Mouse (Mus musculus) myocyte (in vitro differentiated cells): ENCODE measurements at regions not wholly inside any gene's neighbourhood (a gene's known extent, or its start where the extent isn't known, plus 50 kb on each side); places are given as distances from the start of the nearest gene placed in this dataset.

Experiments used
- H3K27me3 ChIP-seq: one replicate; pipeline ENCODE4 v1.6.1; 2011; ENCODE audit not compliant: control insufficient read depth, insufficient read depth, insufficient read length
- H3K36me3 ChIP-seq: one replicate; pipeline ENCODE4 v1.6.1; 2011; ENCODE audit not compliant: control insufficient read depth, insufficient read depth
- H3K4me2 ChIP-seq: one replicate; pipeline ENCODE4 v1.6.1; 2011; ENCODE audit warnings: low read depth, control low read depth
- H3K4me3 ChIP-seq: one replicate; pipeline ENCODE4 v1.5.1; 2011; ENCODE audit warnings: mild to moderate bottlenecking, control low read depth, moderate library complexity
- H3K79me2 ChIP-seq: one replicate; pipeline ENCODE4 v1.6.1; 2011; ENCODE audit not compliant: control insufficient read depth, insufficient read depth
- H3ac ChIP-seq: one replicate; pipeline ENCODE4 v1.6.1; 2011; ENCODE audit not compliant: control insufficient read depth, insufficient read length
- CEBPB ChIP-seq: IDR thresholded peaks from 2 replicates; pipeline ENCODE4 v1.6.1; 2011; ENCODE audit warnings: mild to moderate bottlenecking, moderate library complexity; ENCODE audit not compliant: poor library complexity, insufficient read depth, severe bottlenecking
- E2F4 ChIP-seq: IDR thresholded peaks from one replicate; pipeline ENCODE4 v1.6.1; 2011; ENCODE audit warnings: mild to moderate bottlenecking, control low read depth, moderate library complexity; ENCODE audit not compliant: insufficient read depth
- MAX ChIP-seq: IDR thresholded peaks from one replicate; pipeline ENCODE4 v1.6.1; 2011; ENCODE audit warnings: low read depth, mild to moderate bottlenecking, control low read depth
- MYOD1 ChIP-seq, 3 experiments: IDR thresholded peaks; one replicate each; pipeline ENCODE4 v1.6.1; 2011; ENCODE audit warnings: control low read depth in 2 of 3, low read depth in 2 of 3, mild to moderate bottlenecking in 2 of 3, moderate library complexity in 1 of 3; ENCODE audit not compliant: insufficient read length in 2 of 3, control insufficient read depth in 1 of 3
- MYOG ChIP-seq, 3 experiments: IDR thresholded peaks; one replicate each; pipeline ENCODE4 v1.6.1; 2011; ENCODE audit warnings: control low read depth in 2 of 3, low read depth in 2 of 3, mild to moderate bottlenecking in 2 of 3; ENCODE audit not compliant: insufficient read length in 2 of 3, control insufficient read depth in 1 of 3, insufficient read depth in 1 of 3
- POLR2A ChIP-seq: IDR thresholded peaks from one replicate; pipeline ENCODE4 v1.6.1; 2011; ENCODE audit warnings: low read depth, mild to moderate bottlenecking, control low read depth, moderate library complexity; ENCODE audit not compliant: insufficient read length
- POLR2AphosphoS2 ChIP-seq: IDR thresholded peaks from one replicate; pipeline ENCODE4 v1.6.1; 2011; ENCODE audit warnings: low read depth, control low read depth; ENCODE audit not compliant: insufficient read length
- REST ChIP-seq: IDR thresholded peaks from one replicate; pipeline ENCODE4 v1.6.1; 2011; ENCODE audit warnings: mild to moderate bottlenecking, control low read depth, moderate library complexity; ENCODE audit not compliant: insufficient read depth, insufficient read length
- SRF ChIP-seq: IDR thresholded peaks from one replicate; pipeline ENCODE4 v1.6.1; 2011; ENCODE audit warnings: low read depth; ENCODE audit not compliant: control insufficient read depth, insufficient read length
- TCF12 ChIP-seq: IDR thresholded peaks from one replicate; pipeline ENCODE4 v1.6.1; 2011; ENCODE audit warnings: mild to moderate bottlenecking, control low read depth; ENCODE audit not compliant: poor library complexity, insufficient read depth, severe bottlenecking
- TCF3 ChIP-seq: IDR thresholded peaks from one replicate; pipeline ENCODE4 v1.6.1; 2011; ENCODE audit warnings: low read depth, control low read depth; ENCODE audit not compliant: insufficient read length
- USF1 ChIP-seq: IDR thresholded peaks from one replicate; pipeline ENCODE4 v1.6.1; 2011; ENCODE audit warnings: low read depth, mild to moderate bottlenecking, control low read depth, moderate library complexity

DNA sequence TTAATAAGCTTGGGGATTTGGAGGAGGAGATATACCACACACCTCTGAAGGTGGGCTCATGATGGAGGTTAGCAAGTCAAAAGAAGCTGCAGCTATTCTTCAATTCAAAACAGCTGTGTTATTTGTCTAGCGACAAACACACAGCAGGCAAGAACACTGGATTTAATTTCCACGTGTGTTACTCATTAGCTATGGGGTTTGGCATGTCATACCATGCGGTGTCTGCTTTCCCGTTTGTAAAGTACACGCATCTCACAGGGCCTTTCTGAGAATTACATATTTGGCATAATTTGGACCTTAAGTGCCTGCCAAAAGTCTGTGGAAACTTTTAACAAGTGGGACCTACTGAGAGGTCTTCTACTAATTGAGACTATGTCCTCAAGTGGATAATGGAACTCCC is 65.5 kb upstream of the Xpr1 start:
- H3ac ChIP-seq, result no peak overlapping the region
- H3K79me2 ChIP-seq, result no peaks in the 10 kb centered on the region
- TF ChIP-seq POLR2A, result no peak
- TF ChIP-seq TCF12, result no peak
- no peak for TF ChIP-seq E2F4
- no peak for TF ChIP-seq REST
- no peak for TF ChIP-seq POLR2AphosphoS2
- no peak for TF ChIP-seq TCF3
- TF ChIP-seq MAX, result no peak
- no peak for TF ChIP-seq MYOG (IDR thresholded peaks at IDR 0.05; ENCODE audit: control insufficient read depth in 1 of 3, insufficient read depth in 1 of 3, insufficient read length in 2 of 3, low read depth in 2 of 3)
- no peak for TF ChIP-seq USF1
- H3K4me2 ChIP-seq, result no peak overlapping the region
- H3K27me3 ChIP-seq, result no peaks in the 10 kb centered on the region
- no peaks in the 10 kb centered on the region for H3K36me3 ChIP-seq
- H3K4me3 ChIP-seq, result no peak overlapping the region

DNA sequence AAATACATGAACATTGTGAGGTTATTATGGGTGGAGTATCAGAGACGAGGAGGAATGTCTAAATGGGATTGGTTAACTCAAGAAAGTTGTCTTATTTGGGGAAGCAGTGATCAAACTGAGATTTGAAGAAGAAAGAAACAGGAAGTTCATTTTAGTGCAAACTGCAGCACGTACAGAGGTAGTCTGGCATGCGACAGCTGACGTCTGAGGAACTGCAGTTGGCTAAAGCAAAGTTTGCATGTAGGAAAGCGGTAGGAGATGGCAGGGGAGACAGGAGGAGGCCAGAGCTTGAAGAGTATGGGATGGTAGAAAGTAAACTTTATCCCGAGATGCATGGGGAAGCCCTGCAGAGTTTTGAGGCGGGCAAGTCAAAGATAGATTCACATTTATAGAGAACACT is 66.5 kb upstream of the Xpr1 start:
- TF ChIP-seq CEBPB (no peak), MYOD1 (IDR thresholded peaks at IDR 0.05; ENCODE audit: control insufficient read depth in 1 of 3, insufficient read length in 2 of 3, low read depth in 2 of 3) (no peak), E2F4 (no peak), TCF12 (no peak), POLR2A (no peak), POLR2AphosphoS2 (no peak), MAX (no peak), USF1 (no peak), SRF (no peak), TCF3 (no peak), MYOG (IDR thresholded peaks at IDR 0.05; ENCODE audit: control insufficient read depth in 1 of 3, insufficient read depth in 1 of 3, insufficient read length in 2 of 3, low read depth in 2 of 3) (no peak), REST (no peak)
- no peak overlapping the region for H3K4me2 ChIP-seq
- no peaks in the 10 kb centered on the region for H3K27me3 ChIP-seq
- no peaks in the 10 kb centered on the region for H3K79me2 ChIP-seq
- no peak overlapping the region for H3ac ChIP-seq
- H3K36me3 ChIP-seq, result no peaks in the 10 kb centered on the region
- no peak overlapping the region for H3K4me3 ChIP-seq

DNA sequence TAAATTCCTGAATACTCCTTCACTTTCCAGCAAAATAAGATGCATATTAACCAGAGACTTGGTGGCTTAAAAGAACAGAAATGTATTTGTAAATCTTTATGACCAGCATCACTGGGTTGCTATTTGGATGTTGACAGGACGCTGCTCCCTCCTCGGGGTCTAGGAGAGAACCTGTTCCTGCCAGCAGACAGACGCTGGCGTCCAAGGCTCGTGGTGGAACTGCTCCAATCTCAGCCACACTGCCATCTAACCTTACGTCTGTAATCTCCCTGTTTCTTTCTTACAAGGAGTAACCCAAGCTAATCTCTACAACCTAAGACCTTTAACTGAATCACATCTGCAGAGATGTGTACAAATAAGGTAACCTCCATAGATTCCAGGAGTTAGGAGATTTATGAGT is 70.1 kb upstream of the Acbd6 start:
- TF ChIP-seq REST (no peak), E2F4 (no peak), MYOG (IDR thresholded peaks at IDR 0.05; ENCODE audit: control insufficient read depth in 1 of 3, insufficient read depth in 1 of 3, insufficient read length in 2 of 3, low read depth in 2 of 3) (no peak), MAX (no peak), TCF12 (no peak), SRF (no peak), POLR2A (no peak), MYOD1 (IDR thresholded peaks at IDR 0.05; ENCODE audit: control insufficient read depth in 1 of 3, insufficient read length in 2 of 3, low read depth in 2 of 3) (no peak), USF1 (no peak), POLR2AphosphoS2 (no peak), TCF3 (no peak), CEBPB (no peak)
- Histone ChIP-seq H3K4me2 (no peak overlapping the region), H3K27me3 (no peaks in the 10 kb centered on the region), H3ac (no peak overlapping the region), H3K36me3 (no peaks in the 10 kb centered on the region), H3K79me2 (no peaks in the 10 kb centered on the region), H3K4me3 (no peak overlapping the region)

DNA sequence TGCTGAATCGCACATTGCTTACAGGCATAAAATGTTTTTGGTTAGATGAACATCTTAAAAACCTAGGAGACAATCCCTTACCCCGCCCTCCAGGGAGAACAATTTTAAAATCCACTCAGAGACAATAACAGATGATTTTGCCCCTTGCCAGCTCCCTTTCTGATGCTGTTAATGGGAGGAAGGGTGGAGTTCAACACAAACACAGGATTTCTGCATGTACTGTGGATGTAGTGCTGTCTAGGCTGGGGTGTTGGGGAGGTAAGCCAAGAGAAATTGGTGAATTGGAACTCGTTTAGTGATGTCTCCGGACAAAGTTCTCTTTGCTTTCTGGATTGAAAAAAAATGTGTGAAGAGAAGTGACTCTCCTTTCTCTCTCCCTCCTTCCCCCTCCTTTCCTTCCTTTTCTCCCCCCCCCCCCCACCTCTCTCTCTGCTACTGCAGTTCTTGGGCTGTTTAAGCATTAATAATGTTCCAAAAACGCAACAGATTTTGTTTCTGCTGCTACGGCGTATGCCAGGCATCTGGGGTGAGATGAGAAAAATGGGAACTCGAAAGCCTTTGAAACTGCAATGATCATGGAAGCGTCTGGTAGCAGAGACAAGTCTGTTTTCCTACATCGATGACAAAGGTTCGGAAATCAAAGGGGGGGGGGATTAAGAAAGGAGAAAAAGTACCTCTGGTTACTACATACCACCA is 68.8 kb upstream of the Acbd6 start:
- no peaks in the 10 kb centered on the region for H3K36me3 ChIP-seq
- TF ChIP-seq POLR2A, result no peak
- no peak for TF ChIP-seq MAX
- TF ChIP-seq MYOD1 (IDR thresholded peaks at IDR 0.05; ENCODE audit: control insufficient read depth in 1 of 3, insufficient read length in 2 of 3, low read depth in 2 of 3), result no peak
- TF ChIP-seq SRF, result no peak
- no peak for TF ChIP-seq REST
- TF ChIP-seq CEBPB, result no peak
- TF ChIP-seq POLR2AphosphoS2, result no peak
- no peak for TF ChIP-seq TCF12
- TF ChIP-seq MYOG (IDR thresholded peaks at IDR 0.05; ENCODE audit: control insufficient read depth in 1 of 3, insufficient read depth in 1 of 3, insufficient read length in 2 of 3, low read depth in 2 of 3), result no peak
- no peak for TF ChIP-seq E2F4
- no peak for TF ChIP-seq TCF3
- no peak for TF ChIP-seq USF1
- H3K79me2 ChIP-seq, result no peaks in the 10 kb centered on the region
- no peak overlapping the region for H3K4me3 ChIP-seq
- H3K27me3 ChIP-seq, result no peaks in the 10 kb centered on the region
- H3K4me2 ChIP-seq, result no peak overlapping the region
- no peak overlapping the region for H3ac ChIP-seq

GRCm38 (mm10) chr1:155490131-155490530 is 67.8 kb upstream of the Acbd6 start:
- no peak overlapping the region for H3ac ChIP-seq
- no peak for TF ChIP-seq REST
- no peak for TF ChIP-seq E2F4
- no peak for TF ChIP-seq CEBPB
- TF ChIP-seq TCF12, result no peak
- TF ChIP-seq TCF3, result no peak
- no peak for TF ChIP-seq MYOD1 (IDR thresholded peaks at IDR 0.05; ENCODE audit: control insufficient read depth in 1 of 3, insufficient read length in 2 of 3, low read depth in 2 of 3)
- no peak for TF ChIP-seq POLR2AphosphoS2
- TF ChIP-seq MYOG (IDR thresholded peaks at IDR 0.05; ENCODE audit: control insufficient read depth in 1 of 3, insufficient read depth in 1 of 3, insufficient read length in 2 of 3, low read depth in 2 of 3), result no peak
- TF ChIP-seq SRF, result no peak
- no peak for TF ChIP-seq POLR2A
- no peak for TF ChIP-seq USF1
- TF ChIP-seq MAX, result no peak
- no peak overlapping the region for H3K4me3 ChIP-seq
- H3K79me2 ChIP-seq, result no peaks in the 10 kb centered on the region
- no peaks in the 10 kb centered on the region for H3K27me3 ChIP-seq
- H3K4me2 ChIP-seq, result no peak overlapping the region
- no peaks in the 10 kb centered on the region for H3K36me3 ChIP-seq
